Mouse (Mus musculus) forebrain, embryonic 11.5 days (tissue): ENCODE results near the gene Pfdn6. TPM values are rescaled to one million over a fixed set of nuclear protein-coding genes. Genes with fewer than 3 reads are reported as not detected.
"Not testable (repeated sequence)": the region's sequence is repeated elsewhere in the genome, so short reads cannot be mapped to it uniquely, and the experiment has no call there.

Source experiments
- ATAC-seq: fragments of 200-750 bp; cut with Nextera tagmentation; replicated peaks from 2 replicates; pipeline ENCODE4 v1.8.0; 2017; ENCODE audit warnings: moderate TSS enrichment; ENCODE audit not compliant: low FRiP score
- DNase-seq: peaks from one replicate; pipeline ENCODE4 v3.0.0-alpha.2; 2017; ENCODE audit warnings: low spot score
- H3K27ac ChIP-seq: fragments of 300-500 bp; sonication (generic); 2 replicates; pipeline ENCODE4 v1.5.1; 2014; ENCODE audit warnings: low read depth, low read length
- H3K27me3 ChIP-seq: fragments of 300-500 bp; sonication (generic); 2 replicates; pipeline ENCODE4 v1.6.1; 2014; ENCODE audit warnings: mild to moderate bottlenecking, low read length, mixed read lengths; ENCODE audit not compliant: control insufficient read depth, insufficient read depth
- H3K36me3 ChIP-seq: fragments of 300-500 bp; sonication (generic); 2 replicates; pipeline ENCODE4 v1.6.1; 2014; ENCODE audit warnings: mild to moderate bottlenecking, low read length, moderate library complexity, mixed read lengths; ENCODE audit not compliant: control insufficient read depth, insufficient read depth
- H3K4me1 ChIP-seq: fragments of 300-500 bp; sonication (generic); replicated peaks from 2 replicates; pipeline ENCODE4 v1.6.1; 2014; ENCODE audit warnings: low read length, mixed read lengths; ENCODE audit not compliant: control insufficient read depth, insufficient read depth
- H3K4me2 ChIP-seq: fragments of 300-500 bp; sonication (generic); 2 replicates; pipeline ENCODE4 v1.6.1; 2014; ENCODE audit warnings: low read depth, mild to moderate bottlenecking, low read length, moderate library complexity, mixed read lengths; ENCODE audit not compliant: severe bottlenecking
- H3K4me3 ChIP-seq: fragments of 300-500 bp; sonication (generic); 2 replicates; pipeline ENCODE4 v1.5.1; 2014; ENCODE audit warnings: low read depth, low read length
- H3K9ac ChIP-seq: fragments of 300-500 bp; sonication (generic); 2 replicates; pipeline ENCODE4 v1.6.1; 2014; ENCODE audit warnings: low read length
- H3K9me3 ChIP-seq: fragments of 300-500 bp; sonication (generic); 2 replicates; pipeline ENCODE4 v1.6.1; 2016; ENCODE audit warnings: low read length, mixed read lengths; ENCODE audit not compliant: control insufficient read depth
- WGBS: fragments of 180-500 bp; shearing (Covaris S2); extraction: QIAGEN DNeasy Blood & Tissue Kit; methylation state at CpG from one replicate; pipeline ENCODE4 v1.1.7; 2014; 5-methylcytosine and 5-hydroxymethylcytosine counted together
- polyA plus RNA-seq: library from polyadenylated mRNA; unstranded; fragments of >200 nt; fragmentation: Nextera tagmentation; extraction: Ambion mirVana; gene quantifications from 2 replicates; pipeline ENCODE4 v1.2.1, GENCODE M21; 2014

The Pfdn6 gene
- polyA plus RNA-seq, 1 experiment from 2014 or later = 214 TPM

GRCm38 (mm10) chr17:33953310-33953709, 13.2 kb upstream of the Pfdn6 start:
- peak overlapping the region; percentile 5; the same call in 1 of the 2 replicates for H3K4me3 ChIP-seq
- peaks cover 12% of the 10 kb centered on the region for H3K36me3 ChIP-seq
- ATAC-seq = no peak

GRCm38 (mm10) chr17:33952879-33953278, 12.7 kb upstream of the Pfdn6 start:
- H3K4me3 ChIP-seq = 0 out of 2 replicates have a peak overlapping the region, but pooled peaks have one; percentile 5

More at GRCm38 (mm10) chr17:33953310-33953709, 13.2 kb upstream of the Pfdn6 start:
- peaks cover 39% of the 10 kb centered on the region for H3K4me1 ChIP-seq
- H3K27ac ChIP-seq = no peak overlapping the region
- 90% methylated on average over 3 of the region's 3 CpGs for WGBS
- H3K27me3 ChIP-seq = no peaks in the 10 kb centered on the region
- DNase-seq = no peak
- H3K9ac ChIP-seq = no peak overlapping the region; the same call in 1 of the 2 replicates
- no peaks in the 10 kb centered on the region for H3K9me3 ChIP-seq
- H3K4me2 ChIP-seq = no peak overlapping the region

DNA sequence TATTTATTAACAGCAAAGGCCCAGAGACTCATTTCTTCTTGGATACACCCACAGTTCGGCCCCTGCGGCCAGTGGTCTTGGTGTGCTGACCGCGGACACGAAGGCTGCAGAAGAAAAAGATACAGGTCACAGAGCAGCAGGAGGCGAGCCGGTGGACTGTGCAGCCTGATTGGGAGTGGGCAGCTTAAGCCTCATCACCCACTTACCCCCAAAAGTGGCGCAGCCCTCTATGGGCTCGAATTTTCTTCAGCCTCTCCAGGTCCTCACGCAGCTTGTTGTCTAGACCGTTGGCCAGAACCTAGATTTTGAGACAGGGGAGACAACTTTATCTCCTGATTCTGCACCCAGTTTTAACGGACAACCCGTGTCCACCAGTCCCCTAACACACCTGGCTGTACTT, 11.9 kb upstream of the Pfdn6 start:
- ATAC-seq, H3K27ac ChIP-seq: not testable (repeated sequence)

More at GRCm38 (mm10) chr17:33952879-33953278, 12.7 kb upstream of the Pfdn6 start:
- no peak overlapping the region for H3K4me2 ChIP-seq
- H3K9me3 ChIP-seq = no peaks in the 10 kb centered on the region
- H3K36me3 ChIP-seq = peaks cover 12% of the 10 kb centered on the region
- H3K27me3 ChIP-seq = no peaks in the 10 kb centered on the region
- peaks cover 39% of the 10 kb centered on the region for H3K4me1 ChIP-seq
- DNase-seq = no peak
- ATAC-seq = no peak
- no peak overlapping the region for H3K27ac ChIP-seq
- no peak overlapping the region; the same call in 1 of the 2 replicates for H3K9ac ChIP-seq
- WGBS = 80% methylated on average over 4 of the region's 4 CpGs

DNA sequence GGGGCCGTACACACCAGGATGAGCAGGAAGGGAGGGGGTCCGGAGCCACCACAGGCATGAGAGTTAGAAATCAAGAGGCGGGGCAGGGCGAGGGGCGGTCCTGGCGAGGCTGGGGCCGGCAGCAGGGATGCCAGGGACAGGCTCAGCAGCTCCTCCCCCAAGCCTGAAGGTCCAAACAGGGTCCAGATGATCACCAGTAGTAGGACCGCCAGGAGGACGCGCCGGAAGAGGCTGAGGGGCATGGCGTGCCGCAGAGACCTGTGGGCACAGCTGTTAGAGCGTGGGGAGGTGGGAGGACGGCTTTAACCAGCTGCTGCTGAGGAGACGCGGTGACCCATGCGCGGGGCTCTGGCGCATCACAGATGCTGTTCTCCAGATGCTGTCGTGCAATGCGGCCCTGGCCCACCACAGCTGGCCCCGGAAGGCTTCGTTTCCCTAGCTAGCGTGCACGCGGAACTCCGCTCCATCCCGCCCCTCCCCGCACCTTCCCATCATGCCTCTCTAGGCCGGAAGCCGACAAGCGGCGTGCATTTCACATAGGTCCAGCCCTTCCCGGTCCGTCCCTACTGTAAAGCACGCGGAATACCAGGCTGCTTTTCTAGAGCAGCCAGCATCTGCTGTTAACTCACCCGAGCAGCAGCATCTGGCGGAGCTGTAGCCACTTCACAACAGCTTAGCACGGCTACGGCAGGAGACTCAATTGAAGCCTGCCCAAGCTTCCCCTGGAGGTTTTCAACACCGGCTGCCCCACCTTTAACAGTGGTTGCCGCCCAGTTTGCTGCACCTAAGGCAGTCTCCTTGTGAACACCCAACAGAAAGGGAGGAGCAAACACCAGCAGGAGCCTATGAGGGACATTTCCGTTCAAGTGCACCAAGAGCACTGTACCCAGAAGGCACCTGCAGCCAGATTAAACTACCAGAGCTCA, 11.1 kb upstream of the Pfdn6 start, which contains the start of gene B3galt4:
TSS of gene B3galt4 (minus strand) at position 468 of the 926 bp plus-strand sequence.
- H3K36me3 ChIP-seq = peaks cover 12% of the 10 kb centered on the region
- H3K4me3 ChIP-seq = peak within 1 kb of the TSS; percentile 29
- H3K27ac ChIP-seq = peak within 1 kb of the TSS; percentile 82
- no peaks in the 10 kb centered on the region for H3K27me3 ChIP-seq
- peak within 1 kb of the TSS; percentile 66 for H3K9ac ChIP-seq
- WGBS = 1% methylated on average over 39 of the region's 45 CpGs
- DNase-seq (peak; percentile 89), ATAC-seq (peak; percentile 66)
- H3K4me1 ChIP-seq = peaks cover 34% of the 10 kb centered on the region
- H3K9me3 ChIP-seq = no peaks in the 10 kb centered on the region
- H3K4me2 ChIP-seq = peak within 1 kb of the TSS; percentile 51

More for the DNA sequence above, 11.9 kb upstream of the Pfdn6 start:
- H3K9me3 ChIP-seq, DNase-seq, H3K9ac ChIP-seq, H3K27me3 ChIP-seq: not testable (repeated sequence)
- Histone ChIP-seq H3K4me3 (0 out of 2 replicates have a peak overlapping the region, but pooled peaks have one; percentile 29), H3K36me3 (peaks cover 12% of the 10 kb centered on the region), H3K4me1 (peaks cover 37% of the 10 kb centered on the region), H3K4me2 (peak overlapping the region; percentile 51)
- 73% methylated on average over 13 of the region's 13 CpGs for WGBS

DNA sequence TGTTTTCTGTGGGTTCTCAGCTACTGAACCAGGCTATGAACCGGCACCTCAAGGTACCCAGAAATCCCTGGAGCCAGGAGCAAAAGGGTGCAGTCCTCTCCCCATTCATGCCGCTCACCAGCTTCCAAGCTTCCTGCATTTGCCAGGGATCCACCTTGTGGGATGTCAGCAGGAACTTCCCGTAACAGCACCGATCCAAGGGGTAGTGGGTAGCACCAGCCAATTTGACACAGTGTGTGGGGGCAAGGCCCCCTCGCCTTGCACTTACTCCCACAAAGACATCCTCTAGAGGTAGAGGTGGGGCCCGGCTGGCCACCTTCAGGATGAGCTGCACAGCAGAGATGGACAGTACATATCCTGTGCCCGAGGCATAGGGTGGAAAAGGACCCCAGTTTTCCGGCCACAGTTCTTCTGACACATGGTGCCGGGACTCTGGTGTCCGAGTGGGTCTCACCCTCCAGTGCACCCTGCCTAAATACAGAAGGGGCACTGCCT, 10.0 kb upstream of the Pfdn6 start:
- Histone ChIP-seq H3K4me1 (peaks cover 34% of the 10 kb centered on the region), H3K36me3 (peaks cover 12% of the 10 kb centered on the region), H3K9ac (no peak overlapping the region), H3K9me3 (no peaks in the 10 kb centered on the region), H3K4me3 (no peak overlapping the region), H3K4me2 (peak overlapping the region; percentile 21; the same call in 1 of the 2 replicates), H3K27me3 (no peaks in the 10 kb centered on the region), H3K27ac (no peak overlapping the region)
- no peak for DNase-seq
- no peak for ATAC-seq
- WGBS = 75% methylated on average over 10 of the region's 10 CpGs

DNA sequence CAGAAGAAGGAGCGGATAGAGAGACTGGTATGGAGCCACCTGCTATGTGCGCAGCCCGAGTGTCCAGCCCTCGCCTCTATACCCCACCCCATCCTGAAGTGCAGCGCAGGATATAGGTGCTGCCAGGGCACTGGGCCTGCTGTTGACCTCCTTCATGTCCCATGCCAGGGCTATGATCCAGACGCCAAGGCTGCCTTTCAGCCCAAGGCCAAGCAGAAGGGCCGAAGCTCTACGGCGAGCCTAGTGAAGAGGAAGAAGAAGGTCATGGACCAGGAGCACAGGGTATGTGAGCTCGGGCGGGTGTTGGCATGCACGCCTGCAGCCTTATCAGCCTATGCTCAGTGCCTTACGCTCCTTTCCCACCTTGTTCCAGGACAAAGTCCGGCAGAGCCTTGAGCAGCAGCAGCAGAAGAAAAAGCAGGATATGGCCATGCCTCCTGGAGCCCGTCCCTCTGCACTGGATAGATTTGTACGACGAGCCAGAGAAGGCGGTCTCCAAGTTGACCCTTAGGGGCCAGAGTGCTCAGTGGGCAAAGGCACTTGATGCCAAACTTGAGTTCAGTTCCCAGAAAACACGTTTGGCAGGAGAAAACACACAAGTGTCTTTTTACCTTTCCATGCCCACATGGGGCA, 8.9 kb upstream of the Pfdn6 start:
- no peaks in the 10 kb centered on the region for H3K9me3 ChIP-seq
- ATAC-seq = no peak
- peaks cover 26% of the 10 kb centered on the region for H3K4me1 ChIP-seq
- H3K27me3 ChIP-seq = no peaks in the 10 kb centered on the region
- 91% methylated on average over 19 of the region's 19 CpGs for WGBS
- no peak overlapping the region for H3K27ac ChIP-seq
- H3K4me3 ChIP-seq = no peak overlapping the region
- DNase-seq = no peak
- H3K36me3 ChIP-seq = peaks cover 13% of the 10 kb centered on the region
- no peak overlapping the region for H3K9ac ChIP-seq
- no peak overlapping the region for H3K4me2 ChIP-seq

DNA sequence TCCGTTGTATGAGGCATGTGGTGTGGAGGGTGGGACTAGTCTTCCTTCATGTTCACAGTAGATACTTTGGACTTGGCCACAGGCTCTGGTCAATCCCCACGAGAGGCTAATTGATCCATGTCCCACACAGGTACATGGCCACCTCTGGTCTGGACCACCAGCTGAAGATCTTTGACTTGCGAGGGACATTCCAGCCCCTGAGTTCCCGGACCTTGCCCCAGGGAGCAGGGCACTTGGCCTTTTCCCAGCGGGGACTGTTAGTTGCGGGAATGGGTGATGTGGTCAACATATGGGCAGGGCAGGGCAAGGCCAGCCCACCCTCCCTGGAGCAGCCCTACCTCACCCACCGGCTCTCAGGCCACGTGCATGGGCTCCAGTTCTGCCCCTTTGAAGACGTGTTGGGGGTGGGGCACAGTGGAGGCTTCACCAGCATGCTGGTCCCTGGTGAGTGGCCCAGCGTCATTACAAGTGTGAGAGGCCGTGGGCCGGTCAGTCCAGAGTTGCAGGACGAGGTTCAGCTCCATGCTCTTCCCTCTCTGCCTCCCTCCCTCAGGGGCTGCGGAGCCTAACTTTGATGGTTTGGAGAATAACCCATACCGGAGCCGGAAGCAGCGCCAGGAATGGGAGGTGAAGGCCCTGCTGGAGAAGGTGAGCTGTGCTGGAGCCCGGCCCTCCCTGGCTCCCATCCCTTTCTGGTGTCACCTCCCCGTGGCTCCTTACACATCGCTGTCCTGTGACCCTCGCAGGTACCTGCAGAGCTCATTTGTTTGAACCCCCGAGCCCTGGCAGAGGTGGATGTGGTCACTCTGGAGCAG, 8.2 kb upstream of the Pfdn6 start:
- H3K27ac ChIP-seq = no peak overlapping the region
- H3K4me3 ChIP-seq = no peak overlapping the region
- peaks cover 22% of the 10 kb centered on the region for H3K4me1 ChIP-seq
- no peak for ATAC-seq
- no peak for DNase-seq
- no peak overlapping the region for H3K4me2 ChIP-seq
- no peak overlapping the region for H3K9ac ChIP-seq
- no peaks in the 10 kb centered on the region for H3K27me3 ChIP-seq
- no peaks in the 10 kb centered on the region for H3K9me3 ChIP-seq
- H3K36me3 ChIP-seq = peaks cover 9% of the 10 kb centered on the region
- 93% methylated on average over 22 of the region's 22 CpGs for whole genome bisulfite sequencing
